Mouse (Mus musculus): Measurements from ENCODE around the gene Lifr. TPM values are rescaled to one million over a fixed set of nuclear protein-coding genes. Genes with fewer than 3 reads are reported as not detected.

Gene Lifr
- polyA plus RNA-seq, 1 experiment: 27.8 TPM

- Histone ChIP-seq H3K27me3 (ENCODE audit: control insufficient read depth, insufficient read depth, low read length) (peaks cover 2% of the 10 kb centered on the region; the same call in 1 of the 2 replicates), H3K4me1 (ENCODE audit: control insufficient read depth, insufficient read depth, insufficient read length) (no peaks in the 10 kb centered on the region), H3K4me3 (ENCODE audit: extremely low read depth, insufficient read depth, insufficient read length) (no peak overlapping the region), H3K36me3 (ENCODE audit: control insufficient read depth, insufficient read depth, low read length) (no peaks in the 10 kb centered on the region; the same call in 1 of the 2 replicates), H3K27ac (ENCODE audit: insufficient read depth, low read length) (no peak overlapping the region)
- WGBS: 89% methylated on average over 9 of the region's 9 CpGs
- no peak for DNase-seq (ENCODE audit: low read depth in 1 of 2, low spot score in 2 of 2)
- TF ChIP-seq POLR2A (IDR thresholded peaks at IDR 0.05; ENCODE audit: low read depth, low read length) (no peak), CTCF (IDR thresholded peaks at IDR 0.05; ENCODE audit: extremely low read depth, insufficient read depth, insufficient read length, insufficient replicate concordance) (no peak)
These were observed 60.2 kb downstream of the Lifr start for GRCm38 (mm10) chr15:7150591-7150990.

GRCm38 (mm10) chr15:7152116-7152760, 61.8 kb downstream of the Lifr start:
- WGBS: 78% methylated on average over 10 of the region's 10 CpGs
- no peak for TF ChIP-seq POLR2A (IDR thresholded peaks at IDR 0.05; ENCODE audit: low read depth, low read length)
- Histone ChIP-seq H3K4me1 (ENCODE audit: control insufficient read depth, insufficient read depth, insufficient read length) (no peaks in the 10 kb centered on the region), H3K36me3 (ENCODE audit: control insufficient read depth, insufficient read depth, low read length) (no peaks in the 10 kb centered on the region; the same call in 1 of the 2 replicates), H3K27ac (ENCODE audit: insufficient read depth, low read length) (no peak overlapping the region), H3K4me3 (ENCODE audit: extremely low read depth, insufficient read depth, insufficient read length) (no peak overlapping the region), H3K27me3 (ENCODE audit: control insufficient read depth, insufficient read depth, low read length) (peaks cover 2% of the 10 kb centered on the region; the same call in 1 of the 2 replicates)
- DNase-seq (ENCODE audit: low read depth in 1 of 2, low spot score in 2 of 2): no peak

- Histone ChIP-seq H3K4me1 (ENCODE audit: control insufficient read depth, insufficient read depth, insufficient read length) (no peaks in the 10 kb centered on the region), H3K36me3 (ENCODE audit: control insufficient read depth, insufficient read depth, low read length) (no peaks in the 10 kb centered on the region), H3K27ac (ENCODE audit: insufficient read depth, low read length) (no peak overlapping the region), H3K27me3 (ENCODE audit: control insufficient read depth, insufficient read depth, low read length) (peaks cover 2% of the 10 kb centered on the region; the same call in 1 of the 2 replicates), H3K4me3 (ENCODE audit: extremely low read depth, insufficient read depth, insufficient read length) (no peak overlapping the region)
- DNase-seq (ENCODE audit: low read depth in 1 of 2, low spot score in 2 of 2): no peak
- WGBS: 71% methylated on average over 15 of the region's 15 CpGs
- no peak for TF ChIP-seq POLR2A (IDR thresholded peaks at IDR 0.05; ENCODE audit: low read depth, low read length)
- TF ChIP-seq CTCF (IDR thresholded peaks at IDR 0.05; ENCODE audit: extremely low read depth, insufficient read depth, insufficient read length, insufficient replicate concordance): no peak
These were observed 63.8 kb downstream of the Lifr start for GRCm38 (mm10) chr15:7154010-7154736.

GRCm38 (mm10) chr15:7154737-7155090, 64.3 kb downstream of the Lifr start:
- 37% methylated on average over 7 of the region's 7 CpGs for WGBS
- Histone ChIP-seq H3K27me3 (ENCODE audit: control insufficient read depth, insufficient read depth, low read length) (peaks cover 2% of the 10 kb centered on the region; the same call in 1 of the 2 replicates), H3K27ac (ENCODE audit: insufficient read depth, low read length) (no peak overlapping the region), H3K4me3 (ENCODE audit: extremely low read depth, insufficient read depth, insufficient read length) (no peak overlapping the region), H3K36me3 (ENCODE audit: control insufficient read depth, insufficient read depth, low read length) (no peaks in the 10 kb centered on the region), H3K4me1 (ENCODE audit: control insufficient read depth, insufficient read depth, insufficient read length) (no peaks in the 10 kb centered on the region)
- TF ChIP-seq CTCF (IDR thresholded peaks at IDR 0.05; ENCODE audit: extremely low read depth, insufficient read depth, insufficient read length, insufficient replicate concordance) (no peak), POLR2A (IDR thresholded peaks at IDR 0.05; ENCODE audit: low read depth, low read length) (no peak)
- DNase-seq (ENCODE audit: low read depth in 1 of 2, low spot score in 2 of 2): no peak

GRCm38 (mm10) chr15:7157658-7158057, 67.2 kb downstream of the Lifr start:
- Histone ChIP-seq H3K36me3 (ENCODE audit: control insufficient read depth, insufficient read depth, low read length) (no peaks in the 10 kb centered on the region), H3K27me3 (ENCODE audit: control insufficient read depth, insufficient read depth, low read length) (peaks cover 2% of the 10 kb centered on the region; the same call in 1 of the 2 replicates), H3K4me3 (ENCODE audit: extremely low read depth, insufficient read depth, insufficient read length) (no peak overlapping the region), H3K27ac (ENCODE audit: insufficient read depth, low read length) (no peak overlapping the region), H3K4me1 (ENCODE audit: control insufficient read depth, insufficient read depth, insufficient read length) (no peaks in the 10 kb centered on the region)
- no peak for DNase-seq (ENCODE audit: low read depth in 1 of 2, low spot score in 2 of 2)
- WGBS: 90% methylated on average over 6 of the region's 6 CpGs
- no peak for TF ChIP-seq POLR2A (IDR thresholded peaks at IDR 0.05; ENCODE audit: low read depth, low read length)
- TF ChIP-seq CTCF (IDR thresholded peaks at IDR 0.05; ENCODE audit: extremely low read depth, insufficient read depth, insufficient read length, insufficient replicate concordance): no peak

- no peak for DNase-seq (ENCODE audit: low read depth in 1 of 2, low spot score in 2 of 2)
- Histone ChIP-seq H3K4me1 (ENCODE audit: control insufficient read depth, insufficient read depth, insufficient read length) (no peaks in the 10 kb centered on the region), H3K27ac (ENCODE audit: insufficient read depth, low read length) (no peak overlapping the region), H3K27me3 (ENCODE audit: control insufficient read depth, insufficient read depth, low read length) (no peaks in the 10 kb centered on the region), H3K36me3 (ENCODE audit: control insufficient read depth, insufficient read depth, low read length) (no peaks in the 10 kb centered on the region), H3K4me3 (ENCODE audit: extremely low read depth, insufficient read depth, insufficient read length) (no peak overlapping the region)
- WGBS: 89% methylated on average over 9 of the region's 9 CpGs
- no peak for TF ChIP-seq POLR2A (IDR thresholded peaks at IDR 0.05; ENCODE audit: low read depth, low read length)
- TF ChIP-seq CTCF (IDR thresholded peaks at IDR 0.05; ENCODE audit: extremely low read depth, insufficient read depth, insufficient read length, insufficient replicate concordance): no peak
These were observed 69.5 kb downstream of the Lifr start for GRCm38 (mm10) chr15:7159869-7160268.

- WGBS: 92% methylated on average over 8 of the region's 8 CpGs
- TF ChIP-seq POLR2A (IDR thresholded peaks at IDR 0.05; ENCODE audit: low read depth, low read length): no peak
- TF ChIP-seq CTCF (IDR thresholded peaks at IDR 0.05; ENCODE audit: extremely low read depth, insufficient read depth, insufficient read length, insufficient replicate concordance): no peak
- H3K27ac ChIP-seq (ENCODE audit: insufficient read depth, low read length): no peak overlapping the region
- no peaks in the 10 kb centered on the region for H3K4me1 ChIP-seq (ENCODE audit: control insufficient read depth, insufficient read depth, insufficient read length)
- no peak overlapping the region for H3K4me3 ChIP-seq (ENCODE audit: extremely low read depth, insufficient read depth, insufficient read length)
- no peak for DNase-seq (ENCODE audit: low read depth in 1 of 2, low spot score in 2 of 2)
- H3K36me3 ChIP-seq (ENCODE audit: control insufficient read depth, insufficient read depth, low read length): no peaks in the 10 kb centered on the region
- no peaks in the 10 kb centered on the region for H3K27me3 ChIP-seq (ENCODE audit: control insufficient read depth, insufficient read depth, low read length)
These were observed 69.9 kb downstream of the Lifr start for GRCm38 (mm10) chr15:7160321-7160720.

Measured in spleen, adult 2 months (tissue).